Comparison of ENCODE assay signal across 22 mouse cellular contexts in genomic region chr17:8983576-8983975, GRCm38 (mm10). TPM values are rescaled to one million over a fixed set of nuclear protein-coding genes. Genes with fewer than 3 reads are reported as not detected.
DNase-seq lines count a peak whose midpoint lies in the region; ATAC-seq and TF ChIP-seq lines count a peak whose summit lies in the region.
"Had no signal": no experiment of that assay in that cellular context is flagged by ENCODE, and none has a peak within 500 bp of the region (broad histone marks: within the 10 kb centered on the region; RNA-seq: fewer than 3 reads in every experiment).

No protein-coding gene starts in this region.

- H3K4me3 ChIP-seq in forebrain, embryonic 14.5 days (ENCODE audit: low read depth, low read length): no peak overlapping the region
- H3K4me3 ChIP-seq in forebrain, embryonic 11.5 days (ENCODE audit: low read depth, low read length): no peak overlapping the region
- no peak overlapping the region for H3K4me3 ChIP-seq in forebrain, postnatal 0 days (ENCODE audit: low read depth, low read length)
- H3K4me3 ChIP-seq in forebrain, embryonic 12.5 days (replicated peaks): no peak overlapping the region
- no peak overlapping the region for H3K4me3 ChIP-seq in liver, adult 2 months (ENCODE audit: insufficient read depth, low read depth, low read length)
- H3K4me3 ChIP-seq in liver, embryonic 12.5 days: no peak overlapping the region
- H3K4me3 ChIP-seq in embryonic facial prominence, embryonic 10.5 days: no peak overlapping the region
- H3K4me3 ChIP-seq: embryonic facial prominence, embryonic 12.5 days had no signal

- H3K27me3 ChIP-seq in forebrain, embryonic 14.5 days (replicated peaks; ENCODE audit: control insufficient read depth, insufficient read depth, low read length): no peaks in the 10 kb centered on the region
- no peaks in the 10 kb centered on the region for H3K27me3 ChIP-seq in forebrain, embryonic 11.5 days (ENCODE audit: control insufficient read depth, insufficient read depth, low read length)
- H3K27me3 ChIP-seq in forebrain, postnatal 0 days (ENCODE audit: insufficient read depth, low read length): no peaks in the 10 kb centered on the region
- no peaks in the 10 kb centered on the region for H3K27me3 ChIP-seq in forebrain, embryonic 12.5 days
- no peaks in the 10 kb centered on the region for H3K27me3 ChIP-seq in liver, adult 2 months (ENCODE audit: control insufficient read depth, insufficient read depth, low read length)
- H3K27me3 ChIP-seq in liver, embryonic 12.5 days (replicated peaks): peaks cover 4% of the 10 kb centered on the region; the same call in 1 of the 2 replicates
- no peaks in the 10 kb centered on the region for H3K27me3 ChIP-seq in embryonic facial prominence, embryonic 10.5 days (replicated peaks; ENCODE audit: low read depth, poor library complexity, severe bottlenecking)
- H3K27me3 ChIP-seq: embryonic facial prominence, embryonic 12.5 days had no signal

- no peak overlapping the region for H3K4me2 ChIP-seq in forebrain, embryonic 14.5 days (ENCODE audit: low read length)
- H3K4me2 ChIP-seq in forebrain, embryonic 11.5 days (ENCODE audit: low read depth, low read length, severe bottlenecking): no peak overlapping the region
- H3K4me2 ChIP-seq in forebrain, postnatal 0 days (ENCODE audit: low read depth): no peak overlapping the region
- H3K4me2 ChIP-seq in forebrain, embryonic 12.5 days: no peak overlapping the region
- no peak overlapping the region for H3K4me2 ChIP-seq in liver, embryonic 12.5 days
- H3K4me2 ChIP-seq: embryonic facial prominence, embryonic 12.5 days had no signal

- peak; percentile 37 for DNase-seq in forebrain, embryonic 14.5 days (ENCODE audit: low spot score)
- no peak for DNase-seq in forebrain, embryonic 11.5 days (ENCODE audit: low spot score)
- DNase-seq in forebrain, postnatal 0 days: peak; percentile 25
- DNase-seq in liver, adult 2 months (ENCODE audit: extremely low read depth, low read depth, low spot score): peak; percentile 50
- DNase-seq in embryonic facial prominence, embryonic 10.5 days (ENCODE audit: low spot score): no peak
- DNase-seq: adrenal gland, adult 2 months; adrenal gland, postnatal 10 days; adrenal gland, postnatal 25 days; B cell, adult 2 months; cerebellum, adult 11 months; cerebellum, adult 18-20 months; cerebellum, adult 8-10 months; cerebellum, adult 9-11 months; cerebellum, postnatal 14 days; cerebellum, postnatal 36 days; embryo, embryonic 11 days had no signal

- H3K36me3 ChIP-seq in forebrain, embryonic 14.5 days (ENCODE audit: control insufficient read depth, insufficient read depth, low read length): peaks cover 42% of the 10 kb centered on the region
- no peaks in the 10 kb centered on the region for H3K36me3 ChIP-seq in forebrain, embryonic 11.5 days (ENCODE audit: control insufficient read depth, insufficient read depth, low read length)
- peaks cover 47% of the 10 kb centered on the region for H3K36me3 ChIP-seq in forebrain, postnatal 0 days (ENCODE audit: insufficient read depth)
- peaks cover 35% of the 10 kb centered on the region for H3K36me3 ChIP-seq in forebrain, embryonic 12.5 days (replicated peaks)
- H3K36me3 ChIP-seq in liver, adult 2 months (ENCODE audit: control insufficient read depth, insufficient read depth, low read length): no peaks in the 10 kb centered on the region
- no peaks in the 10 kb centered on the region for H3K36me3 ChIP-seq in liver, embryonic 12.5 days
- H3K36me3 ChIP-seq in embryonic facial prominence, embryonic 10.5 days (replicated peaks): peaks cover 8% of the 10 kb centered on the region; the same call in 1 of the 2 replicates
- H3K36me3 ChIP-seq: embryonic facial prominence, embryonic 12.5 days; G1E had no signal

- H3K9me3 ChIP-seq in forebrain, embryonic 14.5 days (replicated peaks; ENCODE audit: control insufficient read depth, low read length): no peaks in the 10 kb centered on the region
- H3K9me3 ChIP-seq in forebrain, embryonic 11.5 days (ENCODE audit: control insufficient read depth, low read length): no peaks in the 10 kb centered on the region
- no peaks in the 10 kb centered on the region for H3K9me3 ChIP-seq in forebrain, postnatal 0 days (ENCODE audit: low read length)
- H3K9me3 ChIP-seq in forebrain, embryonic 12.5 days: no peaks in the 10 kb centered on the region
- no peaks in the 10 kb centered on the region for H3K9me3 ChIP-seq in liver, embryonic 12.5 days (replicated peaks)
- H3K9me3 ChIP-seq in embryonic facial prominence, embryonic 10.5 days: no peaks in the 10 kb centered on the region
- H3K9me3 ChIP-seq: embryonic facial prominence, embryonic 12.5 days had no signal

- no peaks in the 10 kb centered on the region for H3K79me2 ChIP-seq in liver, adult 2 months (ENCODE audit: control insufficient read depth, insufficient read depth, low read length)

- 0 out of 2 replicates have a peak overlapping the region, but pooled peaks have one; percentile 36 for H3K27ac ChIP-seq in forebrain, embryonic 14.5 days (ENCODE audit: low read depth, low read length)
- no peak overlapping the region for H3K27ac ChIP-seq in forebrain, embryonic 11.5 days (ENCODE audit: low read depth, low read length)
- no peak overlapping the region for H3K27ac ChIP-seq in forebrain, postnatal 0 days (ENCODE audit: low read depth, low read length)
- H3K27ac ChIP-seq in forebrain, embryonic 12.5 days: no peak overlapping the region
- no peak overlapping the region for H3K27ac ChIP-seq in liver, adult 2 months (replicated peaks; ENCODE audit: insufficient read depth, low read depth, low read length)
- no peak overlapping the region for H3K27ac ChIP-seq in liver, embryonic 12.5 days
- H3K27ac ChIP-seq in embryonic facial prominence, embryonic 10.5 days (replicated peaks): no peak overlapping the region
- H3K27ac ChIP-seq: embryonic facial prominence, embryonic 12.5 days had no signal

- TF ChIP-seq CTCF in forebrain, postnatal 0 days (IDR thresholded peaks at IDR 0.05; ENCODE audit: low read depth): no peak
- no peak for TF ChIP-seq CTCF in liver, adult 2 months (IDR thresholded peaks at IDR 0.05; ENCODE audit: low read depth, low read length)

- ATAC-seq in forebrain, embryonic 14.5 days: no peak
- no peak for ATAC-seq in forebrain, embryonic 11.5 days (replicated peaks; ENCODE audit: low FRiP score)
- no peak for ATAC-seq in forebrain, postnatal 0 days
- ATAC-seq in forebrain, embryonic 12.5 days (ENCODE audit: low FRiP score): no peak
- no peak for ATAC-seq in liver, embryonic 12.5 days
- ATAC-seq: CD4-positive, CD25-positive, alpha-beta regulatory T cell, adult 4 months; forebrain, embryonic 16.5 days had no signal

- H3K4me1 ChIP-seq in forebrain, embryonic 14.5 days (ENCODE audit: control insufficient read depth, insufficient read depth, low read length): peaks cover 17% of the 10 kb centered on the region
- H3K4me1 ChIP-seq in forebrain, embryonic 11.5 days (replicated peaks; ENCODE audit: control insufficient read depth, insufficient read depth, low read length): no peaks in the 10 kb centered on the region
- peaks cover 8% of the 10 kb centered on the region for H3K4me1 ChIP-seq in forebrain, postnatal 0 days (ENCODE audit: insufficient read depth)
- peaks cover 3% of the 10 kb centered on the region for H3K4me1 ChIP-seq in forebrain, embryonic 12.5 days
- no peaks in the 10 kb centered on the region for H3K4me1 ChIP-seq in liver, adult 2 months (ENCODE audit: control insufficient read depth, insufficient read depth, low read length)
- H3K4me1 ChIP-seq in liver, embryonic 12.5 days: 0 out of 2 replicates have a peak, but pooled peaks cover 6% of the 10 kb centered on the region
- H3K4me1 ChIP-seq in embryonic facial prominence, embryonic 10.5 days: peaks cover 2% of the 10 kb centered on the region

- H3K9ac ChIP-seq in forebrain, embryonic 14.5 days (ENCODE audit: low read length): no peak overlapping the region
- H3K9ac ChIP-seq in forebrain, embryonic 11.5 days (ENCODE audit: low read length): no peak overlapping the region
- no peak overlapping the region for H3K9ac ChIP-seq in forebrain, postnatal 0 days
- no peak overlapping the region for H3K9ac ChIP-seq in forebrain, embryonic 12.5 days
- no peak overlapping the region for H3K9ac ChIP-seq in liver, adult 2 months (ENCODE audit: low read depth, low read length)
- no peak overlapping the region for H3K9ac ChIP-seq in liver, embryonic 12.5 days
- H3K9ac ChIP-seq: embryonic facial prominence, embryonic 12.5 days had no signal

- WGBS in forebrain, embryonic 14.5 days: 83% methylated on average over 2 of the region's 2 CpGs
- WGBS in forebrain, embryonic 11.5 days: 86% methylated on average over 2 of the region's 2 CpGs
- 45% methylated on average over 2 of the region's 2 CpGs for WGBS in forebrain, postnatal 0 days
- WGBS in forebrain, embryonic 12.5 days: 79% methylated on average over 2 of the region's 2 CpGs
- 56% methylated on average over 2 of the region's 2 CpGs for WGBS in liver, adult 2 months
- 71% methylated on average over 2 of the region's 2 CpGs for WGBS in liver, embryonic 12.5 days (ENCODE audit: insufficient replicate concordance)
- 87% methylated on average over 2 of the region's 2 CpGs for WGBS in embryonic facial prominence, embryonic 10.5 days

- TF ChIP-seq POLR2A in liver, adult 2 months (IDR thresholded peaks at IDR 0.05; ENCODE audit: extremely low read depth, insufficient read depth, low read length): no peak

RNA-seq across cellular contexts. Expression of gene 1700010I14Rik, which starts 4.6 kb away (rescaled TPM):
- polyA plus RNA-seq in forebrain, embryonic 14.5 days (2014; fragmentation: Nextera tagmentation; extraction: Ambion mirVana): 1.0 and 1.4 TPM in 2 replicates
- 2.6 and 2.9 TPM in 2 replicates for polyA plus RNA-seq in forebrain, embryonic 11.5 days (2014; fragmentation: Nextera tagmentation; extraction: Ambion mirVana)
- total RNA-seq in forebrain, postnatal 0 days (2014; rRNA removed): 2.3 and 3.2 TPM in 2 replicates
- polyA plus RNA-seq in forebrain, postnatal 0 days (2015; fragmentation: Nextera tagmentation; extraction: Ambion mirVana): 1.8 and 2.6 TPM in 2 replicates
- polyA plus RNA-seq in forebrain, embryonic 12.5 days (2016; fragmentation: Nextera tagmentation; extraction: Ambion mirVana): 2.5 and 2.7 TPM in 2 replicates
- total RNA-seq in liver, adult 2 months (2014; rRNA removed): 0.20 and 0.37 TPM in 2 replicates
- polyA plus RNA-seq in liver, adult 2 months (2012; rRNA removed): 0.10 and 0.16 TPM in 2 replicates
- polyA plus RNA-seq in liver, embryonic 12.5 days (2016; fragmentation: Nextera tagmentation; extraction: Ambion mirVana): 0.84 and 1.0 TPM in 2 replicates
- polyA plus RNA-seq in embryonic facial prominence, embryonic 10.5 days (2016; fragmentation: Nextera tagmentation; extraction: Ambion mirVana): 2.0 and 2.6 TPM in 2 replicates
- total RNA-seq: G1E had no signal
- polyA plus RNA-seq: G1E had no signal

Comparison
In these comparisons a context has a peak if more than half of its experiments do, and no peak if none do; other contexts are left out.
1. DNase-seq: peak in forebrain, embryonic 14.5 days (single experiment), forebrain, postnatal 0 days (single experiment) and liver, adult 2 months (single experiment); none in forebrain, embryonic 11.5 days (single experiment) and embryonic facial prominence, embryonic 10.5 days (single experiment).